Mouse (Mus musculus): ENCODE data around the gene Pheta2. TPM values are rescaled to one million over a fixed set of nuclear protein-coding genes. Genes with fewer than 3 reads are reported as not detected.
A peak's percentile ranks its signal among the peaks of the same experiment; 100 is the strongest.

Gene Pheta2
- polyA plus RNA-seq, 1 experiment from 2014 or later, result 3.0 TPM

GRCm38 (mm10) chr15:82345820-82346470 is 7.2 kb downstream of the Pheta2 start:
- peaks cover 10% of the 10 kb centered on the region for H3K27me3 ChIP-seq
- no peaks in the 10 kb centered on the region for H3K9me3 ChIP-seq
- peak; percentile 99 for ATAC-seq (ENCODE audit: low read depth)
- peak overlapping the region; percentile 56 for H3K4me3 ChIP-seq
- H3K9ac ChIP-seq, result peak overlapping the region; percentile 79
- peak overlapping the region; percentile 86 for H3K27ac ChIP-seq (replicated peaks)
- H3K4me1 ChIP-seq (replicated peaks), result peaks cover 35% of the 10 kb centered on the region
- peaks cover 33% of the 10 kb centered on the region for H3K36me3 ChIP-seq
- H3K4me2 ChIP-seq, result peak overlapping the region; percentile 97
- under 1% methylated on average over 51 of the region's 51 CpGs for WGBS

GRCm38 (mm10) chr15:82346580-82347302 is 8.0 kb downstream of the Pheta2 start:
- WGBS, result 62% methylated on average over 14 of the region's 14 CpGs
- Histone ChIP-seq H3K4me1 (replicated peaks) (peaks cover 31% of the 10 kb centered on the region), H3K27me3 (0 out of 2 replicates have a peak, but pooled peaks cover 5% of the 10 kb centered on the region), H3K36me3 (peaks cover 35% of the 10 kb centered on the region), H3K9ac (peak overlapping the region; percentile 79), H3K4me3 (peak overlapping the region; percentile 56), H3K4me2 (peak overlapping the region; percentile 97), H3K9me3 (no peaks in the 10 kb centered on the region), H3K27ac (replicated peaks) (peak overlapping the region; percentile 86)
- ATAC-seq (ENCODE audit: low read depth), result 0 out of 2 replicates have a peak, but pooled peaks have one; percentile 3

- peaks cover 35% of the 10 kb centered on the region for H3K36me3 ChIP-seq
- ATAC-seq (ENCODE audit: low read depth), result no peak
- peak overlapping the region; percentile 79 for H3K9ac ChIP-seq
- H3K9me3 ChIP-seq, result no peaks in the 10 kb centered on the region
- peak overlapping the region; percentile 56 for H3K4me3 ChIP-seq
- H3K4me2 ChIP-seq, result peak overlapping the region; percentile 97
- no peaks in the 10 kb centered on the region for H3K27me3 ChIP-seq
- peaks cover 31% of the 10 kb centered on the region for H3K4me1 ChIP-seq (replicated peaks)
- WGBS, result 85% methylated on average over 4 of the region's 4 CpGs
- H3K27ac ChIP-seq (replicated peaks), result peak overlapping the region; percentile 86; the same call in 1 of the 2 replicates
These were observed 8.5 kb downstream of the Pheta2 start for GRCm38 (mm10) chr15:82347303-82347676.

DNA sequence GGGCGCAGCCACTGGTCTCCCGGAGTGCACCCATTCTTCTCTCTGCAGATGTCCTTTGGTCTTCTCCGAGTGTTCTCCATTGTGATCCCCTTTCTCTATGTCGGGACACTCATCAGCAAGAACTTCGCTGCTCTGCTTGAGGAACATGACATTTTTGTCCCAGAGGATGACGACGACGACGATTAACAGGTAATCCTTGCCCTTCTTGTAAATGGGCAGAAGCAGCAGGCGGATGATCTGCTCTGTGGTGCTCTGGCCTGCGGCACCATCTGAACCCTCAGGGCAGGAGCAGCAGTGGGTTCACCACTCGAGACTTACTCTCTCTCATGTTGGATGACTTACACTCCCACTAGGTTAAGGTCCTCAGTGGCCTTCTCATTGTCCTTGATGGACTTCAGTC is 9.1 kb downstream of the Pheta2 start:
- peak overlapping the region; percentile 79; the same call in 1 of the 2 replicates for H3K9ac ChIP-seq

GRCm38 (mm10) chr15:82348258-82348998 is 9.7 kb downstream of the Pheta2 start:
- Histone ChIP-seq H3K27ac (replicated peaks) (no peak overlapping the region), H3K9me3 (no peaks in the 10 kb centered on the region), H3K4me1 (replicated peaks) (peaks cover 43% of the 10 kb centered on the region), H3K4me2 (no peak overlapping the region), H3K9ac (no peak overlapping the region), H3K4me3 (no peak overlapping the region), H3K27me3 (no peaks in the 10 kb centered on the region), H3K36me3 (peaks cover 35% of the 10 kb centered on the region)
- WGBS, result 87% methylated on average over 8 of the region's 8 CpGs
- no peak for ATAC-seq (ENCODE audit: low read depth)

More for the DNA sequence above, 9.1 kb downstream of the Pheta2 start:
- Histone ChIP-seq H3K9me3 (no peaks in the 10 kb centered on the region), H3K4me2 (peak overlapping the region; percentile 97; the same call in 1 of the 2 replicates), H3K27ac (replicated peaks) (no peak overlapping the region), H3K4me1 (replicated peaks) (peaks cover 37% of the 10 kb centered on the region), H3K36me3 (peaks cover 35% of the 10 kb centered on the region), H3K4me3 (no peak overlapping the region; the same call in 1 of the 2 replicates), H3K27me3 (no peaks in the 10 kb centered on the region)
- no peak for ATAC-seq (ENCODE audit: low read depth)
- WGBS, result 95% methylated on average over 12 of the region's 12 CpGs

DNA sequence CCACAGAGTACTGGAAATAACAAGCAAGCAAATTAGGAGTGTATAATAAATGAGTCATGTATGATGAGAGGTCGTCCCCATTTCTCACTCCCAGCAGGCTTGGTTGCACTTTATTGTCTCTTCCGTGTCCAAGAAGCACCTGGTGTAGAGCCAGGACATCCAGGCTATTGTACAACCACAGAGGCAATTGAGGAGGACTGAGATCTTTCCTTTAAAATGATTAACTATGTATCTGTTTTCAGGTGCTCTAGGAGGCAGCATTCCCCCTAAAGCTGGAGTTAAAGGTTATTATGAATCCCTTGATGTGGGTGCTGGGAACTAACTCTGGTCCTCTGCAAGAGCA is 10.2 kb downstream of the Pheta2 start:
- Histone ChIP-seq H3K9ac (no peak overlapping the region), H3K36me3 (peaks cover 35% of the 10 kb centered on the region), H3K4me2 (no peak overlapping the region), H3K4me3 (no peak overlapping the region), H3K27me3 (no peaks in the 10 kb centered on the region), H3K4me1 (replicated peaks) (peaks cover 44% of the 10 kb centered on the region), H3K27ac (replicated peaks) (no peak overlapping the region), H3K9me3 (no peaks in the 10 kb centered on the region)
- WGBS, result 83% methylated on average over 2 of the region's 2 CpGs
- ATAC-seq (ENCODE audit: low read depth), result no peak

DNA sequence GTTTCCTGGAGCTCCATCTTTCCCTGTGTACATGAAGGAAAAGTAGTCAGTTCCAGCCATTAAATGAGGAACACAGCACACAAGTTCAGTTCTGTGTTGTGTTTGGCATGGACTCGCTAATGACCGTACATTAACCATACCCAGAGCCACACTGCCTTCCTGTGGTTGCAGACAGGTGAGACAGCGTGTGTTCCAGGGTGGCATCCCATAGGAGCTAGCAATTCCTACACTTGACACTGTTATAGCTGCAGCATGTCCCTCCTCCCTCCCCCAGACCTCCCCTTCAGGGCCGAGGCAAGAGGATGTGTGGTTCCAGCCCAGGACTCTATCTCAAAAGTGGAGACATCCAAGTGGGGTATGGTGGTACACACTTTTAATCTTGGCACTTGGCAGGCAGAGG is 11.6 kb downstream of the Pheta2 start:
- Histone ChIP-seq H3K4me1 (replicated peaks) (peaks cover 53% of the 10 kb centered on the region), H3K9me3 (no peaks in the 10 kb centered on the region), H3K9ac (no peak overlapping the region), H3K27me3 (no peaks in the 10 kb centered on the region), H3K4me3 (no peak overlapping the region), H3K4me2 (no peak overlapping the region), H3K36me3 (peaks cover 35% of the 10 kb centered on the region), H3K27ac (replicated peaks) (no peak overlapping the region)
- WGBS, result 89% methylated on average over 4 of the region's 4 CpGs
- no peak for ATAC-seq (ENCODE audit: low read depth)

GRCm38 (mm10) chr15:82351480-82351879 is 12.7 kb downstream of the Pheta2 start:
- no peak overlapping the region for H3K4me2 ChIP-seq
- no peak overlapping the region for H3K4me3 ChIP-seq
- no peak for ATAC-seq (ENCODE audit: low read depth)
- no peak overlapping the region for H3K27ac ChIP-seq (replicated peaks)
- H3K4me1 ChIP-seq (replicated peaks), result peaks cover 52% of the 10 kb centered on the region
- 97% methylated on average over 3 of the region's 3 CpGs for WGBS
- no peak overlapping the region for H3K9ac ChIP-seq
- H3K27me3 ChIP-seq, result no peaks in the 10 kb centered on the region
- no peaks in the 10 kb centered on the region for H3K9me3 ChIP-seq
- peaks cover 35% of the 10 kb centered on the region for H3K36me3 ChIP-seq

DNA sequence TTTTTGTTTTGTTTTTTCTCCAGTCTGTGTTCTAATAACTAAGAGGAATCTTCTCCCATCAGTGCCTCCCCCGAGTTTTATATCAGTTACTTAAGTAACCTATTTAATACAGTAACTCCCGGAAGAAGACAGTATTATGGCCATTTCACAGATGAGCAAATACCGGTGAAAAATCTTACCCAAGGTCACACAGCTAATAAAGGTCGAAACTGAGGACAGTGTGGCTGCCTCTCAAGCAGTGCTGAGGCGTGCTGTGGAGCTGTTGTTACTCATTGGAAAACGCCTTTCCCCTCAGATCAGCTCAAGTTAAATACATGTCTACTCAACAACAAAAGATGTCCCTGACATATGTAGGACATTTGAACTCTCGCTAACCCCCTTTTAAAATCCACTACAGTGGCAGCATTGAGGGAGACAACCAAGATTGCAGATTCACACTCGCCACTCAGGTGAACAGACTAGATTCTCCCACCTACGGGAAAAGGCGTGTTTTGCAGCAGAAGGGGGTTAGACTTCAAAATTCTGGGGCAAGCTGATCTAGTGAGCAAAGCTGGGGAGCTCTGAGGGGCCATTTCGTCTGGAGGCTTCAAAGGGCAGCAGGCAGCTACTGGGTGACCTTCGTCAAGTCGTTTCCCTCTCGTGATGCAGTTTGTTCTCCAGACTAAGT is 14.5 kb downstream of the Pheta2 start:
- peaks cover 30% of the 10 kb centered on the region for H3K36me3 ChIP-seq
- H3K4me1 ChIP-seq (replicated peaks), result peaks cover 35% of the 10 kb centered on the region
- H3K9ac ChIP-seq, result peak overlapping the region; percentile 99
- peak overlapping the region; percentile 94 for H3K4me2 ChIP-seq
- 28% methylated on average over 14 of the region's 14 CpGs for WGBS
- peak overlapping the region; percentile 91 for H3K27ac ChIP-seq (replicated peaks)
- peak overlapping the region; percentile 97 for H3K4me3 ChIP-seq
- no peak for ATAC-seq (ENCODE audit: low read depth)
- no peaks in the 10 kb centered on the region for H3K27me3 ChIP-seq
- no peaks in the 10 kb centered on the region for H3K9me3 ChIP-seq

DNA sequence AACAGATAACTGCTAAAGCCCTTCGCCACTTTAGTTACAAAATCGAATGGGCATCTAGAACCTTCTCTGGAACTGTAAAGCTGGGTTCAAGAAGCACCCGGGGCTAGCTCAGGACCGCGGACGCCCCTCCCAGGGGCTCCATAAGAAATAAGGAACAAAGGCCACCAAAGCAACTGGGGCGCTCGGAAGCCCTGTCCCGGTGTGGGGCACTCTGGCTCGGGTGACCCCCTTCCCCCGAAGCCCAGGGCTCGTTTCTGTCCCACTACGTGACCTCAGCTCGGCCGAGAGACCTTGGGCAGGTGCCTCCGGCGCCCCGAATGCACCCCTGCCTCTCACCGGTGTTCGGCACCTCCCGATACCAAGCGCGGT is 15.0 kb downstream of the Pheta2 start:
- WGBS, result under 1% methylated on average over 23 of the region's 23 CpGs
- Histone ChIP-seq H3K4me1 (replicated peaks) (peaks cover 31% of the 10 kb centered on the region), H3K27me3 (no peaks in the 10 kb centered on the region), H3K4me3 (peak overlapping the region; percentile 97), H3K4me2 (peak overlapping the region; percentile 94), H3K9ac (peak overlapping the region; percentile 99), H3K27ac (replicated peaks) (peak overlapping the region; percentile 91), H3K9me3 (no peaks in the 10 kb centered on the region), H3K36me3 (peaks cover 24% of the 10 kb centered on the region)
- no peak; the same call in 1 of the 2 replicates for ATAC-seq (ENCODE audit: low read depth)

DNA sequence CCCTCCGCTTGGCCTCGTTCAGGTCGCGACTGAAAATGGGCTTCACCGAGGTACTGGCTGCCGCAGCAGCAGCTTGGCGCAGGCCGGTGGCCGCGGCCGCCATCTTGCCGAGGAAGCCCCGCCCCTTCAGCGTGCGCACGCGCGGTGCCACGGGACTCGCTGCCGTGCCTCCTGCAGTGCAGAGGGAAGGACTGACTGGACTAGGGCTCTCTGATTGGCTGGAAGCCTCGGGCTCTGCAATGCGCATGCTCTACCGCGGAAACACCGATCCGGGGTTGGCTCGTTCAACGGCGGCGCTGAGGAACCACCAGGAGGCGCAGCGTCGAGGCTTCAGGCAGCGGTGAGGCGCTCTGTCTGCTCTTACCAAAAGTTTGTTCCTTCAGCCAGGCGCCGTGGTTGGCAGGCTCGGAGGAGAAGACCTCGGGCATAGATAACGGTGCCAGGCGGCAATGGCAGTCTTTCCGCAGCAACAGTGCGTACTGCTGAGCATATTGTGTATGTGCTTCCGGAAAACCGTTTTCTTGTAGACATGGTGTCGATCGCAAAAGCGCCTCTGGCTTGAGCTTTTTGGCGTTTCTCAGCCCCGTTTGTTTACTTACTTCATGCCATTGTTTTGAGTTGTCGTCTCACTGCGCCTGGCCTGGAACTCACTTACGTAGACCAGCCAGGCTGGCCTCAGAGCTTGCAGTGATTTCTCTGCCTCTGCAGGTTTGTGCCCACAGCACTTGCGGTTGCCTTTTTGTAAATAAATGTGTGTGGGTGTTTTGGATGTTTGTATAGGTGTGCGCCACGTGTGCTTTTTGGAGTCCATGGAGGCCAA is 15.6 kb downstream of the Pheta2 start, which contains the start of gene Ndufa6:
TSS of gene Ndufa6 (minus strand) at position 197 of the 820 bp plus-strand sequence.
- Histone ChIP-seq H3K4me1 (replicated peaks) (peaks cover 31% of the 10 kb centered on the region), H3K9ac (peak within 1 kb of the TSS; percentile 99), H3K36me3 (peaks cover 18% of the 10 kb centered on the region), H3K27me3 (no peaks in the 10 kb centered on the region), H3K4me3 (peak within 1 kb of the TSS; percentile 97), H3K4me2 (peak within 1 kb of the TSS; percentile 94), H3K27ac (replicated peaks) (peak within 1 kb of the TSS; percentile 91), H3K9me3 (no peaks in the 10 kb centered on the region)
- WGBS, result 2% methylated on average over 57 of the region's 57 CpGs
- ATAC-seq (ENCODE audit: low read depth), result peak; percentile 99
